Mouse (Mus musculus): ENCODE measurements around the gene Zfp536. TPM values are rescaled to one million over a fixed set of nuclear protein-coding genes. Genes with fewer than 3 reads are reported as not detected.

The Zfp536 gene
- polyA plus RNA-seq, 1 experiment: 0.13 TPM

- Histone ChIP-seq H3K36me3 (ENCODE audit: control insufficient read depth, insufficient read depth, low read length) (no peaks in the 10 kb centered on the region), H3K4me3 (ENCODE audit: extremely low read depth, insufficient read depth, insufficient read length) (no peak overlapping the region), H3K27ac (ENCODE audit: insufficient read depth, low read length) (no peak overlapping the region), H3K4me1 (ENCODE audit: control insufficient read depth, insufficient read depth, insufficient read length) (no peaks in the 10 kb centered on the region), H3K27me3 (ENCODE audit: control insufficient read depth, insufficient read depth, low read length) (no peaks in the 10 kb centered on the region)
- 87% methylated on average over 8 of the region's 8 CpGs for WGBS
- TF ChIP-seq POLR2A (IDR thresholded peaks at IDR 0.05; ENCODE audit: low read depth, low read length) (no peak), CTCF (IDR thresholded peaks at IDR 0.05; ENCODE audit: extremely low read depth, insufficient read depth, insufficient read length, insufficient replicate concordance) (no peak)
- no peak for DNase-seq (ENCODE audit: low read depth in 1 of 2, low spot score in 2 of 2)
Measured at GRCm38 (mm10) chr7:37565371-37565770, 208.1 kb downstream of the Zfp536 start.

DNA sequence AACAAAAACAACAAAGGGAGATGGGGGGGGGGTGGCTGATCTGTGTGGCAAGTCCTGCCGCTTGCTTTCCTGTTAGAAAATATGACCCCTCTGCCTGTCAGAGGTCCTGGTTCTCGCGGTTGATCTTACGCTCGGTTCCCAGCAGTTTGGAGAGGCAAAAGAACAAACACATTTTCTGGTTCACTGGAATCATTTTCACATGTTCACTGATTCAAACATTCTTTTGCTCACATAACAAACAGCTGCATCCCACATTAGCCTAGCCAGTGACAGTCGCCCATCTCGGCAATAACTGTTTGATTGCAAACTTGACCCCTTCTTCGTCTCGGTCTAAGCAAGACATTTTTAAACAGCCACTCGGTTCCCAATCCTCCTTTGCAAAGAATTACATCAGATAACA lies 208.8 kb downstream of the Zfp536 start:
- Histone ChIP-seq H3K27me3 (ENCODE audit: control insufficient read depth, insufficient read depth, low read length) (no peaks in the 10 kb centered on the region), H3K27ac (ENCODE audit: insufficient read depth, low read length) (no peak overlapping the region), H3K36me3 (ENCODE audit: control insufficient read depth, insufficient read depth, low read length) (no peaks in the 10 kb centered on the region), H3K4me1 (ENCODE audit: control insufficient read depth, insufficient read depth, insufficient read length) (no peaks in the 10 kb centered on the region), H3K4me3 (ENCODE audit: extremely low read depth, insufficient read depth, insufficient read length) (no peak overlapping the region)
- 81% methylated on average over 10 of the region's 10 CpGs for WGBS
- DNase-seq (ENCODE audit: low read depth in 1 of 2, low spot score in 2 of 2): no peak
- TF ChIP-seq POLR2A (IDR thresholded peaks at IDR 0.05; ENCODE audit: low read depth, low read length) (no peak), CTCF (IDR thresholded peaks at IDR 0.05; ENCODE audit: extremely low read depth, insufficient read depth, insufficient read length, insufficient replicate concordance) (no peak)

GRCm38 (mm10) chr7:37563831-37564400 lies 209.5 kb downstream of the Zfp536 start:
- no peak for DNase-seq (ENCODE audit: low read depth in 1 of 2, low spot score in 2 of 2)
- no peak overlapping the region for H3K4me3 ChIP-seq (ENCODE audit: extremely low read depth, insufficient read depth, insufficient read length)
- no peaks in the 10 kb centered on the region for H3K4me1 ChIP-seq (ENCODE audit: control insufficient read depth, insufficient read depth, insufficient read length)
- H3K27ac ChIP-seq (ENCODE audit: insufficient read depth, low read length): no peak overlapping the region
- H3K36me3 ChIP-seq (ENCODE audit: control insufficient read depth, insufficient read depth, low read length): no peaks in the 10 kb centered on the region
- TF ChIP-seq POLR2A (IDR thresholded peaks at IDR 0.05; ENCODE audit: low read depth, low read length) (no peak), CTCF (IDR thresholded peaks at IDR 0.05; ENCODE audit: extremely low read depth, insufficient read depth, insufficient read length, insufficient replicate concordance) (no peak)
- no peaks in the 10 kb centered on the region for H3K27me3 ChIP-seq (ENCODE audit: control insufficient read depth, insufficient read depth, low read length)
- 87% methylated on average over 6 of the region's 6 CpGs for WGBS

DNA sequence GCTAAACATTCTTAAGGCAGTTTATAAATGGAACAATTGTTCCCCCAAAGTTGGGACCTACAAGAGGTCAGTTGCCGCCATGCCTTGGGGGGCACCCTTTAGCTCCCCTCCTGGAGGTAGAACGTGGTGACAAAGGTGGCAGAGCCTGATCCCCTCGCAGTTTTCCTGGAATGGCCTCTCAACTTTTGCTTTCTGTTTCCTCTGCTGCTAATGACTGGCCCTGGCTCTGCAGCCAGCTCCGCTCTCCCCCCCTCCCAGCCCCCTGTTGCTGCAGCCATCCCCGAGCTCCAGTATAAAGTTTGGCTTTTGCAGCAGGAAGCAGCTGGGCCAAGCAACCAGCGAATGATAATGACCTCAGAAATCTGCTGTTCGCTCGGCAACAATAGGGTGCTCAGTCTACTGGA lies 210.3 kb downstream of the Zfp536 start:
- TF ChIP-seq CTCF (IDR thresholded peaks at IDR 0.05; ENCODE audit: extremely low read depth, insufficient read depth, insufficient read length, insufficient replicate concordance): no peak
- TF ChIP-seq POLR2A (IDR thresholded peaks at IDR 0.05; ENCODE audit: low read depth, low read length): no peak
- no peaks in the 10 kb centered on the region for H3K36me3 ChIP-seq (ENCODE audit: control insufficient read depth, insufficient read depth, low read length)
- DNase-seq (ENCODE audit: low read depth in 1 of 2, low spot score in 2 of 2): no peak
- WGBS: 9% methylated on average over 8 of the region's 8 CpGs
- no peaks in the 10 kb centered on the region for H3K4me1 ChIP-seq (ENCODE audit: control insufficient read depth, insufficient read depth, insufficient read length)
- H3K27ac ChIP-seq (ENCODE audit: insufficient read depth, low read length): peak overlapping the region; percentile 52; the same call in 1 of the 2 replicates
- no peaks in the 10 kb centered on the region for H3K27me3 ChIP-seq (ENCODE audit: control insufficient read depth, insufficient read depth, low read length)
- peak overlapping the region; percentile 42; the same call in 1 of the 2 replicates for H3K4me3 ChIP-seq (ENCODE audit: extremely low read depth, insufficient read depth, insufficient read length)

DNA sequence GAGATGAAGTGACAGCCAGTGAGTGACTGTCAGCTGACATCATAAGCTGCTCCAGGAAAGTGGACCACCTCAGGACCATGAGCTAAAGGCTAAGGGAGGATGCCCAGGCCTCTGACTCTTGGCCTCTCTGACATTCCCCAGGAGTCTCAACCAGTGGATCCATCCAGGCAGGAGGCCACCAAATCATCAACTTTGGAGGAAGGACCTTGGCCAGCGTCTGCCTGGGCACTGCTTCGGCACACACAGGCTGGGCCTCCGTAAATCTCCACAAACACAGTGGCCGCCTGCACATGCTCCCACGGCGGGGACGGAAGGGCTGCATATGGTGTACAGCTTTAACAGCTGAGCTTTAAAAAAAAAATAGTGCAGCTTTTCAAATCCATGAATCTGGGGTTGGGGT lies 210.9 kb downstream of the Zfp536 start:
- TF ChIP-seq POLR2A (IDR thresholded peaks at IDR 0.05; ENCODE audit: low read depth, low read length): no peak
- Histone ChIP-seq H3K4me3 (ENCODE audit: extremely low read depth, insufficient read depth, insufficient read length) (no peak overlapping the region), H3K36me3 (ENCODE audit: control insufficient read depth, insufficient read depth, low read length) (no peaks in the 10 kb centered on the region), H3K27me3 (ENCODE audit: control insufficient read depth, insufficient read depth, low read length) (no peaks in the 10 kb centered on the region), H3K27ac (ENCODE audit: insufficient read depth, low read length) (no peak overlapping the region), H3K4me1 (ENCODE audit: control insufficient read depth, insufficient read depth, insufficient read length) (no peaks in the 10 kb centered on the region)
- 88% methylated on average over 7 of the region's 7 CpGs for WGBS
- no peak for DNase-seq (ENCODE audit: low read depth in 1 of 2, low spot score in 2 of 2)

GRCm38 (mm10) chr7:37560581-37560980 lies 212.9 kb downstream of the Zfp536 start:
- Histone ChIP-seq H3K4me3 (ENCODE audit: extremely low read depth, insufficient read depth, insufficient read length) (no peak overlapping the region), H3K4me1 (ENCODE audit: control insufficient read depth, insufficient read depth, insufficient read length) (no peaks in the 10 kb centered on the region), H3K36me3 (ENCODE audit: control insufficient read depth, insufficient read depth, low read length) (no peaks in the 10 kb centered on the region), H3K27ac (ENCODE audit: insufficient read depth, low read length) (no peak overlapping the region), H3K27me3 (ENCODE audit: control insufficient read depth, insufficient read depth, low read length) (no peaks in the 10 kb centered on the region)
- DNase-seq (ENCODE audit: low read depth in 1 of 2, low spot score in 2 of 2): no peak
- TF ChIP-seq CTCF (IDR thresholded peaks at IDR 0.05; ENCODE audit: extremely low read depth, insufficient read depth, insufficient read length, insufficient replicate concordance): no peak
- TF ChIP-seq POLR2A (IDR thresholded peaks at IDR 0.05; ENCODE audit: low read depth, low read length): no peak
- 89% methylated on average over 7 of the region's 7 CpGs for WGBS

GRCm38 (mm10) chr7:37559851-37560250 lies 213.6 kb downstream of the Zfp536 start:
- 54% methylated on average over 3 of the region's 3 CpGs for WGBS
- no peaks in the 10 kb centered on the region for H3K4me1 ChIP-seq (ENCODE audit: control insufficient read depth, insufficient read depth, insufficient read length)

More at GRCm38 (mm10) chr7:37559851-37560250, 213.6 kb downstream of the Zfp536 start:
- H3K4me3 ChIP-seq (ENCODE audit: extremely low read depth, insufficient read depth, insufficient read length): no peak overlapping the region
- H3K27ac ChIP-seq (ENCODE audit: insufficient read depth, low read length): no peak overlapping the region
- TF ChIP-seq CTCF (IDR thresholded peaks at IDR 0.05; ENCODE audit: extremely low read depth, insufficient read depth, insufficient read length, insufficient replicate concordance) (no peak), POLR2A (IDR thresholded peaks at IDR 0.05; ENCODE audit: low read depth, low read length) (no peak)
- no peaks in the 10 kb centered on the region for H3K36me3 ChIP-seq (ENCODE audit: control insufficient read depth, insufficient read depth, low read length)
- no peak for DNase-seq (ENCODE audit: low read depth in 1 of 2, low spot score in 2 of 2)
- H3K27me3 ChIP-seq (ENCODE audit: control insufficient read depth, insufficient read depth, low read length): no peaks in the 10 kb centered on the region
